In genomic region chr16:18733100-18733956, GRCm38 (mm10) we compare ENCODE assay signal across 8 mouse cellular contexts. TPM values are rescaled to one million over a fixed set of nuclear protein-coding genes. Genes with fewer than 3 reads are reported as not detected.
DNase-seq lines count a peak whose midpoint lies in the region; ATAC-seq and TF ChIP-seq lines count a peak whose summit lies in the region.

No protein-coding gene starts in this region.

- no peak for TF ChIP-seq CTCF in layer of hippocampus, adult 2 months (conservative IDR thresholded peaks at IDR 0.05)
- TF ChIP-seq CTCF in heart, adult 2 months (IDR thresholded peaks at IDR 0.05) = 0 out of 2 replicates have a peak, but pooled peaks have one; percentile 11

- intact Hi-C loops in heart, adult 2 months (cut with DNase I) = loop anchor here (1.0 to 5.0 kb wide), 3 partner anchors 13 to 43 kb away; partner anchors contain the start of gene Cldn5

- 0 out of 2 replicates have a peak overlapping the region, but pooled peaks have one; percentile 18 for H3K9ac ChIP-seq in heart, adult 2 months (ENCODE audit: low read depth, low read length)
- H3K9ac ChIP-seq in kidney, embryonic 15.5 days = no peak overlapping the region

- WGBS in heart, adult 2 months = 23% methylated on average over 20 of the region's 20 CpGs
- 43% methylated on average over 20 of the region's 20 CpGs for WGBS in kidney, embryonic 15.5 days

- TF ChIP-seq POLR2A in heart, adult 2 months (IDR thresholded peaks at IDR 0.05; ENCODE audit: insufficient read depth, low read depth, low read length) = no peak

- H3K27me3 ChIP-seq in heart, adult 2 months (ENCODE audit: control insufficient read depth, insufficient read depth, low read length) = no peaks in the 10 kb centered on the region
- H3K27me3 ChIP-seq in kidney, embryonic 15.5 days = peaks cover 4% of the 10 kb centered on the region; the same call in 1 of the 2 replicates

- H3K27ac ChIP-seq in layer of hippocampus, adult 2 months = peak overlapping the region; percentile 59; the same call in 1 of the 2 replicates
- H3K27ac ChIP-seq in heart, adult 2 months = peak overlapping the region; percentile 75
- H3K27ac ChIP-seq in kidney, embryonic 15.5 days = peak overlapping the region; percentile 37; the same call in 1 of the 2 replicates

- no peaks in the 10 kb centered on the region for H3K79me2 ChIP-seq in heart, adult 2 months (replicated peaks; ENCODE audit: control insufficient read depth, insufficient read depth, low read length)

- DNase-seq in layer of hippocampus, adult 2 months (ENCODE audit: low spot score in 2 of 2) = no peak
- DNase-seq in layer of hippocampus, postnatal 25 days (ENCODE audit: extremely low spot score in 1 of 2, low spot score in 1 of 2) = no peak
- peak; percentile 53 to 63 for DNase-seq in heart, adult 2 months
- peak; percentile 66 to 86 for DNase-seq in lung, postnatal 4 days
- DNase-seq in cerebellum, adult 9-11 months = no peak
- DNase-seq in neural tube, embryonic 10.5 days (ENCODE audit: extremely low spot score, low spot score) = no peak
- DNase-seq in thymus, postnatal 36 days = no peak

- 0 out of 2 replicates have a peak, but pooled peaks have one; percentile 66 for TF ChIP-seq EP300 in heart, adult 2 months (IDR thresholded peaks at IDR 0.05; ENCODE audit: insufficient read depth, low read depth, low read length)

- peaks cover 9% of the 10 kb centered on the region for H3K4me1 ChIP-seq in heart, adult 2 months (ENCODE audit: control insufficient read depth, insufficient read depth, low read length)
- peaks cover 5% of the 10 kb centered on the region for H3K4me1 ChIP-seq in kidney, embryonic 15.5 days

- no peaks in the 10 kb centered on the region for H3K9me3 ChIP-seq in kidney, embryonic 15.5 days (replicated peaks)

- H3K4me3 ChIP-seq in layer of hippocampus, adult 2 months = peak overlapping the region; percentile 30; the same call in 1 of the 2 replicates
- peak overlapping the region; percentile 15; the same call in 1 of the 2 replicates for H3K4me3 ChIP-seq in heart, adult 2 months
- peak overlapping the region; percentile 15; the same call in 1 of the 2 replicates for H3K4me3 ChIP-seq in kidney, embryonic 15.5 days (replicated peaks)

- peak overlapping the region; percentile 40 for H3K4me2 ChIP-seq in kidney, embryonic 15.5 days

- peak; percentile 61 for ATAC-seq in kidney, embryonic 15.5 days (replicated peaks; ENCODE audit: low FRiP score)

- no peaks in the 10 kb centered on the region for H3K36me3 ChIP-seq in heart, adult 2 months (ENCODE audit: control insufficient read depth, insufficient read depth, low read length)
- no peaks in the 10 kb centered on the region for H3K36me3 ChIP-seq in kidney, embryonic 15.5 days

RNA-seq across cellular contexts. Expression of gene Cldn5, which starts 43.3 kb away (rescaled TPM):
- total RNA-seq in layer of hippocampus, adult 2 months (2021) = 10 to 100 TPM; 41.6 to 44.3 TPM
- 10 to 100 TPM; 53.6 to 57.3 TPM for total RNA-seq in layer of hippocampus, postnatal 25 days (2021)
- total RNA-seq in heart, adult 2 months (2021) = 10 to 100 TPM; 14.7 to 19.5 TPM
- 27.6 and 38.3 TPM in 2 replicates for polyA plus RNA-seq in heart, adult 2 months (2012; rRNA removed)
- polyA plus RNA-seq in kidney, embryonic 15.5 days (2015; fragmentation: Nextera tagmentation; extraction: Ambion mirVana) = 93.2 and 99.2 TPM in 2 replicates

Comparison
In these comparisons a context has a peak if more than half of its experiments do, and no peak if none do; other contexts are left out.
1. DNase-seq: peak in heart, adult 2 months (2 of 2) and lung, postnatal 4 days (2 of 2); none in layer of hippocampus, adult 2 months (0 of 2), layer of hippocampus, postnatal 25 days (0 of 2), cerebellum, adult 9-11 months (single experiment), neural tube, embryonic 10.5 days (single experiment) and thymus, postnatal 36 days (0 of 2).
2. Peak in every context shown above with its lines, with median percentiles within 50 percentile points of each other: H3K27ac ChIP-seq and H3K4me3 ChIP-seq.